Mouse (Mus musculus) embryonic fibroblast, embryonic 13.5 days (primary cell): Measurements from ENCODE around the gene Aprt.

Source experiments
- CTCF ChIP-seq: IDR thresholded peaks from 2 replicates; pipeline ENCODE4 v1.5.1; 2011; ENCODE audit warnings: mild to moderate bottlenecking, control low read depth, low read length, moderate library complexity, borderline replicate concordance; ENCODE audit not compliant: insufficient read depth
- POLR2A ChIP-seq: IDR thresholded peaks from 2 replicates; pipeline ENCODE4 v1.6.1; 2011; ENCODE audit warnings: low read depth, mild to moderate bottlenecking, control low read depth, low read length, moderate library complexity

DNA sequence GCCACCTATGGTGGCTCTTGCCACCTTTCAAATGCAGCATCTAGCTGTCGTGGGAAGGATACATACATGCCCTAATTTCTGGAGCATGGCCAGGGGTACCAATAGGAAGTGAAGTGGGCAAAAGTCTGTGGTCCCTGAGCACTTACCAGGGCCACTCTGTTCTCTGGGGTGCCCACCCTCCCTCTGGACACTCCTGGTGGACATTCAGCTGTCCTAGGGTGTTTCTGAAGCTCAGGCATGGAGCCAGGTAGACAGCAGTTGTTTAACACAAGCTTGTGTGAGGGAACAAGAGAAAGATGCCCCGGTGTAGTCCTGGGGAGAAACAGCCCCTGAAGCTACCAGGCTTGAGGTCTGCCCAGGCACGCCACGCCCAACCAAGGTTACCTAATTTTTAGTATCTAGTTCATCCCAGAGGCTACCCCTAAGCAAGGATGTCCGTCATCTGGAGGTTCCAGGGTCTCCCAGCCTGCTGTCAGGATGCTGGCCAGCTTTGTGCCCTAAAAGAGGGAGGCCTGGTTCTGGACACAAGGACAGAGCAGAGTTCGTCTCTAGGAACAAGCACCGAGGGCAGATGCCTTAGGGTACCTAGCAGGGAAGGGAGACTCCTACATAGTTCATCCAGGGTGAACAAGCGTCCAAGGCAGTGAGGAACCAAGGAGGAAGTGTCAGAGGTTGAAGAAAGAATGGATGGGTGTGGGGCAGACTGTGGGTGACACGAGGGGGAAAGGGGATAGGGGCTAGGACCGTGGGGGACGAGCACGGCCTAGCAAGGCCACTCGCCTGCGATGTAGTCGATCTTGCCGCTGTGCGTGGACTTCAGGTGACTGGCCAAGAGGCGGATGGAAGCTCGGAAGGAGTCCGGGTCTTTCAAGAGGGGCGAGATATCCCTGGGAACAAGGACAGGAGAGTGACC, 718 bp downstream of the Aprt start:
- no peak for TF ChIP-seq CTCF
- no peak; the same call in none of the 2 replicates for TF ChIP-seq POLR2A
